Mouse (Mus musculus) retina, adult 2 months (tissue): ENCODE measurements at regions not wholly inside any gene's neighbourhood (a gene's known extent, or its start where the extent isn't known, plus 50 kb on each side); places are given as distances from the start of the nearest gene placed in this dataset.
A peak's percentile ranks its signal among the peaks of the same experiment; 100 is the strongest.

ENCODE experiments used
- DNase-seq: peaks from one replicate; pipeline ENCODE4 v3.0.0-alpha.2; 2012; ENCODE audit warnings: low read depth, low spot score

DNA sequence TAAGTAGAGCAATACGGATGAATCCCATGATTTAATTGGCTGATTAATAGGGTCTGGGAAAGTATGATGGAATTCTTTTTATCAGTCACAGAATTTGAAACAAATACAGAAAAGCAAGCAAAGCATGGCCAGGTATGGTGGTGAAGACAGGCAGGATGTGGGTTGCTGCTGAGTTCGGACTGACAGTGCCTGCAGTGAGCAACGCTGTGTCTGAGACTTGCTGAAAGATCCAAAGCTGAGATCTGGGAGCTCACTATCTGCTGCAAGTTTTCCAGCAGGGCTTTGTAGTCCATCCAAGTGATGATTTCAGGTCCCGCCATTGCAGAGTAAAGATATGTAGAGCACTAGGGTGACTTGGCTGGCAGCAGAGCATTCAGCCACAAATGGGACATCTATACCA is 189.3 kb upstream of the Ahr start:
- DNase-seq: no peak

DNA sequence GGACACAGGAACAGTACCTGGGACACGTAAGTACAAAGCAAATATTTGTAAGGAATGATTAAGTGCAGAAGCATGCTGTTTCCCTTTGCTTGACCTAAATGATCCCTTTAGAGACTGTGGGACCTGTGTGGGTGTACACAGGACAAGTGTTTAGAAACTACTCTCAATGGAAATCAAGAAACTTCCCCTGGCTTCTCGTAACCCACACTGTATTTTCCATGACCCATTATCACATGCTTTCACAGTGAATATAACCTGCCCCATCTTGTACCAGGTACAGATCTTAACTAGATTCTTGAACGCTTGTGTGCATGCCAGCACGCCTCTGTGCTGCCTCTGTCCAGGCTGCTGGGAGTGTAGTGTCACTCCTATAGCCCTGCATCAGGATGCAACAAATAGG is 177.8 kb upstream of the Ahr start:
- DNase-seq: no peak

DNA sequence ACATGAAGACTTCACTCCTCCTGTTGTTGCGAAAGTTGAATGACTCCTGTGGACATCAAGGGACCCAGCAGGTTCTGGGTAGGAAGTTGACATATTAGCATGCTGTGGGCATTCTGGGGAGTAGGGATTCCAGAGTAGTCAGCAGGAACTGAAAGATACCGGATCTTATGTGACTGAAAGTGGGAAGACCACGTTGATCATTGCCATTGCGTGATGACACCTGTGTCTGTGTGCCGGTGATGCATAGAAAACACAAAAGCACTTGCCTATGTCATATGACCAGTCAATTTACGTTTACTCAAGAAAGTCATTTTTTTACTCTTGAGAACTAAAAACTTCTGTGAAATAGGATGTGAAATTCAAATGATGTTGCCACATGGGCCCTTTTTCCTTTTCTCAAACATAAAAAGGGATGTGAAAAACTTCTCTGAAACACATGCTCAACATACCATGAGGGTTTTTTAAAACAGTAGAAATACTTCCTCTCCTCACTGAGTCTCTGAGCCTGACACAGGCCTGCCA is 176.8 kb upstream of the Ahr start:
- no peak for DNase-seq

DNA sequence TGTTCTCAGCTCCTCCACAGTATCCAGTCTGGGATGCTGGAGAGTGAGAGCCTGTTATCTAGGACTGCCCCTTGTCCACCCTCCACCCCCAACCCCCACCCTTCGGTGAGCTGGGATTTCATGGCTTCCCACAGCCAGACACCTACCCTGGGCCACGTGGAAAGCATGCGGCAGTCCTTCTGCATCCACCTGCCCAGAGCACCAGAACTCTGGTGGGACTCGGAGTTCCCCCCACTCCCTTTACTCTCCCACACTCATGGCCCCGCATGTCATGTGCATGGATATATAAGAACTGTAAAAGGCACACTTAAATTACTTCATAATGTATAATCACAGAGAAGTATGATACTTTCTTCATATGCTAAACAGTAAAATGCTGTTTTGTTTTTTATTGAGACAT is 175.5 kb upstream of the Ahr start:
- no peak for DNase-seq

DNA sequence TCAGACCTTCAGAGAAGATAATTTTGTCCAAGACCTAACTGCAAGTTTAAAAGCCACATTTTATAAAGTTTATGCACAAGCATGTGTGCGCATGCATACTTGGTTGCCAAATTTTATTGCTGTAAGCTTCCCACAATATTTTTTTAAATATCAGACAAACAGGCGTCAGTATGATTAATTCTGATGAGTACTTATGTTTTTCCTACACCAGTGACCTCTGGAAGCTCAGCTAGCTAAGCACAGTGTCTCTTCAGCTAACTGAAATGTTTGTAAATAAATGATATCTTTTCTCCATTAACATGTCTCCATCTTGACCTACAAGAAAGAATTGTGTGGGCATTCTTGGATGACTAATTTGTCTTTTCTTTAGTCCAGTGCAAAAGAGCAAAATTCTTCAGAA is 168.6 kb upstream of the Ahr start:
- no peak for DNase-seq

DNA sequence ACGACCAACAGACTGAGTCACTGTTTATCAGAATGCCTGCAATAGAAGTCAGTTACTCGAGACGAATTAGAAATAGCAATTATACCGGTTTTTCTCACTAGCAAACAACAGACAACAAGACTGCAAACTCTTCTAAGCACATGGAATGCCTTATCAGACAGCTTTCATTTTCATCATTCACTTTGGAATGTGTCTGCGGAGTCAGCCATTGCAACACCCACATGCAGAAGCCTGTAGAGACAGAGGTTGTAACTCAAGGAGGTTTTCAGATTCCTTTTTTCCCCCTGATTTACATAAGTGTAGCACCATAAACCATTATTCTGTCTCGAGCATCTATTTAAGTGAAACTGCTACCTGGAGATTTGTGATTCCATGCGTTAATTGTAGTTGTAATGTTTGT is 167.8 kb upstream of the Ahr start:
- DNase-seq: no peak

DNA sequence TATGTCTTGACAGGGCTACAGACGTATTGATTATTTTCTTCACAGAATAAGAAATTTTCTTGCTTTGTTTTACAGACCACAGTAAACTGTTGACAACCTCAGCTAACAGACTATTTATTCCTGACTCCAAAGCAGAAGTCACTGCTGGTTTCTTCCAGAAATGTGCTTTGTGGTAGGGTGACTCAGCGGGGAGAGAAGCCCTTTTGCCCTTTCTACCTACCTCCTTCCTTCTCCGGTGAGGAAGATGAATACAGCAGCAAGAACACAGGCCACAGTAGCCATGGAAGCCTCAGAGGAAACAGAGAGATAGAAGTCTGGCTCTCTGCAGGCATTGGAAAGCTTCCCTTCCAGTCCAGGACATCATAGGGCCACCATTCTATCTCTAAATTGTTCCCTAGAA is 159.4 kb upstream of the Ahr start:
- DNase-seq: no peak

DNA sequence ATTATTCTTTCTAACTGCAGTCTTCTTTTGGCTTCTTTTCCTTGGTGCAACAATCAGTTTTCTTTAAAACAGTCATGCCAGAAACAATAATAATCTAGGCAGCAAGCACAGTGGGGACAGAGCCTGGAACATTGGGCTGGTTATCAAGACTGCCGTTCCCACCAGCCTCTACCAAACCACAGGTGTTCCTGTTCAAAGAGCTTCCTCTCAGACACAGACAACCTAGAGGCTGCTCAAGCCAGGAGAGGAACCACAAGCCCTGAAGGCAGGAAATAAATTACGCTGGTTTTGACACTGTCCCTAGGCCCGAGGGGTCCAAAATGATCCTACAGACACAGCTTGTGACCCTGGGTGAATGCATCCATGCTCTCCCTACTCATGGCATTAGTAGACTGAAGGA is 156.1 kb upstream of the Ahr start:
- no peak for DNase-seq

DNA sequence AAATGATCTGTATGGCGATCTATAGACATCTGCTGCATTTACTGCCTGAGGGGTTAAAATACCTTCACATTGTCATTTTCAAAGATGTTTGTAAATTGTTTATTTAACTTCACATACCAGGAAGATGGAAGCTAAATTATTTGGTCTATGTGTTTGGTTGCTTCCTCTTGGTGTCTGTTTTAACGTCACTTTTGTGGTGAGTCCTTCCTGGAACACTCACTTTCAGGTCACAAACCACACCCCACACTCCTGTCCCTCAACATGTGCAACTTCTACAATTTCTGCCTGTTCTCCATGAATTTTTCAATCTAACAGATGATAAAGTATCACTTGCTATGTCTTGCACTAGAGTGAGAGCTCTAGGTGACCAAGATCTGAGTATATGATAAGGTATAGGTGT is 151.4 kb upstream of the Ahr start:
- no peak for DNase-seq

DNA sequence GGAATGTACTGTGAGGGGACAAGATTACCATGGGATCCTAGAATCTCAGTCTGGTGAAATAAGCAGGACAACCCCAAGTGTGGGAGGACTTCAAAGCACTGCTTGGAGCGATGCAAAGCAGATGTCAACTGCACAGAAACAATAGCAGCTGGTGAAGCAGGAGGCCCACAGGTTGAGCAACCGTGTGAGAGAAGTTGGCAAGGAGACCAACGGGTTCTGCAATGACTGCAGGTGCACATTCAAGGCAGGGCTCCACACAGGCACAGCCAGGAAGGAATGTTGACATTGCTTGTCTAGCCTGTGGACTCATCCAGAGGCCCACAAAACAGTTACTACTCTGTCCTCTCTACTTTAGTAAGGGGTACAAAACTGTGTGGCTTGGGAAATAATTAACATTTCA is 150.4 kb upstream of the Ahr start:
- no peak for DNase-seq

DNA sequence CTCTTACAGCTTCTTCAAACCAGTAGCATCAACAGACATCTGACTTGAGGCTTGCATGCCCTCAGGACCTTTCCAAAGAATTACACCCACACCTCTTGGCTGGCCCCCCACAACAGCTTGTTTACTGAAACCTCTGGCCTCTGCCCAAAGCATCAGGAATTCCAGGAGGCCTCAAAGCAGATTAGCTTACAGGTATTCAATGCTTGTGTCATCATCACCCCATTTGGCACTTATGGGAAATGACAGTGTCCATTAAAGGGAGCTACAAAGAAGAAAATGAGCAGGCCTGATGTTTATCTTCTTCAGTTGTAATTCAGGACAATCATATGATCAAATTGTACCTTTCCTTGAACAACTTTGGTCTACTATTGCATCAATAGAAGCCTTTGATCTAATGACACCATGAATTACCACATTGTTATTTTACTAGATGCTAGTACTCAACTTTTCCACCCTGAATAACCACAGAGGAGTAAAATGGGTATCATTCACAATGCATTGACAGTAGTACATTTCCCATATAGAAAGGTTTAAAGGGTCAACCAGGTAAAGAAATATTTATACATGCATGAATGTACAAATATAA is 147.1 kb upstream of the Ahr start:
- no peak for DNase-seq

DNA sequence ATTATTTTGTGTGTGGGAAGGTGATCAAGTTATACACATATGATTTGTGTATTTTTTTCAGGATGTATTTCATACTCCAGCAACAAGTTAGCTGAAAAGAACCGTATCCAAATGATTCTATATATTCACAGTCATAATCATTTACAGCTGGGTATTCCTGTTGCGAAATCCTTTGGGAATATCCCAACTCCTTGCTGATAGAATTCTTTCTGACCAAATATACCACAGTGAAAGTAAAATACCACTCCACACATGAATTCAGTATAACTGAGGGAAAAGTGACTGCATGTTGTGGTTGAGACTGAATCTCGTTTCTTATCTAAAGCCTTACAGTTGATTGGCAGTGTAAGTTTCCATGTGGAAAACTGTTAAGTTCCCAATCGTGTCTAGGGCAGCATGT is 145.1 kb upstream of the Ahr start:
- no peak for DNase-seq

DNA sequence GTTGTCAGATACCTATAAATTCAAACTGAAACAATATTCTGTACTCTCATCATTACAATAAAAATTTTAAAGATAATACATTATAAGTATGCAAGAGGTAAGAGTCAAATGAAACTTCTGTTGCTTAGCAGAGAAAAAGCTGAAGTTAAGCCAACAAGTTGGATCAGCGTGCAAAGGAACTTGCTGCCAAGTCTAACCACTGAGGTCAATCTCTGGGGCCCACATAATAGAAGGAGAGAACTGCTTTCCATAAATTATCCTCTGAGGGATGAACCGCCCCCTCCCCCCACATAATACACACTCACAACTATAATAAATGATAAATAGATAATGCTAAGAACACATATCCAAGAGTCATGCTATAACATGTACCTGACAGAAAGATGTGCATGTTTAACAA is 144.2 kb upstream of the Ahr start:
- no peak for DNase-seq

DNA sequence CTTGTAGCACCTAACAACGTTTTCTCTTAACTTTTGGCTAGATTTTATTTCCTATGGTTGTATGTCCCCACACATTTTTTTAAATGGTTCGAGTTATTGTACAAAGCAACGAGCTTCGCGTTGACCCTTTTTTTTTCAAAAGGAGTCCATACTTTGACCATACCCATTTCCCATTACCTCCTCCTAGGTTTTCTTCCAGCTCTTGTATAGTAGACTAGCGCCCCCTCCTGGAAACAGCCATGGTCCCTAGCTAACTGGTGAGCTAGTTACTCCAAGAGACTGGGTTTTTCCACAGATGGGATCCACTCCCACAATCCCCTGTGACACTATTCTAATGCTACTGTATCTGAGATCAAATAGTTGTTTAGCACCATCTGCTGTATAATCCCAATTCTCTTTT is 139.6 kb upstream of the Ahr start:
- DNase-seq: peak; percentile 15

DNA sequence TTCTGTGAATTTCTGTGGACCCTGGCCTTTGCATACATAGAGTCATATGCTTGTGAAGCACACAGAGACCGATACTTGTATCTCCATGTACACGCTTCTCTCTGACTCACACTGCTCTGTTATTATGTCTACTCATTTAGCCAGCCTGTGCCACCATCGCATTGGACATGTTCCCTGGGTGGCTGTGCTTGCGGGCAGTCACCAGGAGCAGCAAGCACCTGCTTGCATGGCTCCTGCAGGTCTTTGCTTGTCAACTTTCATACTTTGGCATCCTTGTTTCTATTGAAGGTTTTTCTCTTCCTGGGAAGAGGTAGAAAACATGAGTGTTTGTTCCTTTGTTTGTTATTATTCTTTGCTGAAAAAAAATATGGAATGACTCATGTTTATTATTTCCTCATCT is 136.1 kb upstream of the Ahr start:
- no peak for DNase-seq

DNA sequence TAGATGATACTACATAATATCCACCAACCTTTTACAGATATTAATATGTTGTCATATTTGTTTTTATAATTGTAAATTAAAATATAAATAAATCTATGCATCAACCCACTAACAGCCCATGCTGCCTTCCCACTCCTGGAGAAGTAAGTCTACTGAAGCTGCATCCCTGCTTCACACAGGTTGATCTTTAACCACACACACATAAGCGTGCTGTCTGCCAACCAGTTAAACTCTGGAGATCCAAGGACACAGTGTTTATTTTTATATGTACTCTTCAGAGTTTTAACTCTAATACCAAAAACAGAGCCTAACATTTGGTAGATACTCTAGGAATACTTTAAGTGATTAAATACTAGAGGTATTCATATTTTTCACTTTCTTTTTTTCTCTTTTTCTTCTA is 133.9 kb upstream of the Ahr start:
- no peak for DNase-seq

DNA sequence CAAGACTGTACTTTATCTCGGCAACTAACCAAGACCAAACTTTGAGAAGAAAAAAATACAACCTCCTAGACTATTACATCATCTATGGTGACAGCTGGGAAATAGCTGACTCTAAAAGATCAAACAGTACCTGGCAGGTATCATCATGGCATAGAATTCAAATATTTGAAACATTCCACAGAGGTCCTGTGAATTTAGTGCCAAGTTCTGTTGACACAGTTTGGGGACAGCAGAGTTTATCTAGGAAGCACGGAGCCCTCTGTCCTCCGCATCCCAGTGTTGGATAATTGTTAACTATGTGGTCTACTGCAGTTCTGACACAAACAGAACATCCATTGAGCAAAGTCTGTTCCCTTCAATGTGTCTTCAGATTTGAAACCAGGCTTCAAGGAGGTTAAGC is 132.9 kb upstream of the Ahr start:
- DNase-seq: no peak

DNA sequence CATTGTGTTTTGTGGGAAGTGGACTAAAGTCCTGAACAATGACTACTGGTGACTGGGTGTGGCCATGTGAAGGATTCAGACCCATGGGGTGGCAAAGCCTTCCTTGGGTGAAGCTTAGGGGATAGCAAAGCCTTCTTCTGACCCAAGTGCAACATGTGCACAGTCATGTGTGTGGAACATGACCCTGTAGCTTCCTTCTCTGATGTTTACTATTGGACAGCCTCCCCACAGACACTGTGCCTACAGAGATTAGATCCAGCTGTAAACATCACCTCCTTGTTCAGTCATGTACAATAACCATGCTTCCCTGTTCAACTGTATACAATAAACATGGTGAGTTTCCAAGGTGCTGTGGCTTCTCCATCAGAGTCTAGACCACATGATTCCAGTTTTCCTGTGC is 132.4 kb upstream of the Ahr start:
- no peak for DNase-seq

DNA sequence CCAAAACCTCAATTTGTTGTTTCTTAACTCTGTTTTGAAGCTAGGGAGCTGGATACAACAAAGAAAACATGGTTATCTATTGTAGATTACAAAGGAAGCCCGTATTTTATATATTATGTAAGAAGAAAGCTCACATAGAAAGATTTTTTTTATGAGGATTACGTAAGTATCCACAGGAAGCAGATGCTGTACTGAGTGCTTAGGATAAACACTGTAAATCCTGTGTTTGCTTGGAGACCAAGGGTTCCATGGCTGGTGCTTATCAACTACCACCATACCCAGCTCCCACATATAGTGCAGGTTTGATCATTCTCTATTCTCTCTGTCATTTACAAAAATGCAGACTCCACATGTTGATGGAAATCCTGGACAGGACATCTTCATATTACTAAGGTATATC is 131.2 kb upstream of the Ahr start:
- DNase-seq: no peak

DNA sequence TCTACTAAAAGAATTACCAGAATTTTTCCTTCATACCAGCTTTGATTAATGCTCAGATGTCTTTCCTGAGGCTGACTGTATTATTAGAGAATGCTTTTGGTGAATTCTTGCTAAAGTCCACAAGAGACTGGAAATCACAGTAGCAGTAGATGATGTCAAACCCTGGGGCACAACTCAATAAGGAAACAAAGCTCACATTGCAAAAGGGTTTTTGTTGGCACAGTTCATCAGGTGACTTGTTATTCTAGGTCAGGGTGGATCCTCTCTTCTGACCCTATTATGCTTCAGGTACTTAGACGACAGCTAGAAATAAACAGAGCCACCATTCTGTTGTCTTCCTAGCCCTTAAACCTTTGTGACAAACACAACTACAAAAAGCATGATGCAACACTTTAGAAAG is 128.2 kb upstream of the Ahr start:
- no peak for DNase-seq

DNA sequence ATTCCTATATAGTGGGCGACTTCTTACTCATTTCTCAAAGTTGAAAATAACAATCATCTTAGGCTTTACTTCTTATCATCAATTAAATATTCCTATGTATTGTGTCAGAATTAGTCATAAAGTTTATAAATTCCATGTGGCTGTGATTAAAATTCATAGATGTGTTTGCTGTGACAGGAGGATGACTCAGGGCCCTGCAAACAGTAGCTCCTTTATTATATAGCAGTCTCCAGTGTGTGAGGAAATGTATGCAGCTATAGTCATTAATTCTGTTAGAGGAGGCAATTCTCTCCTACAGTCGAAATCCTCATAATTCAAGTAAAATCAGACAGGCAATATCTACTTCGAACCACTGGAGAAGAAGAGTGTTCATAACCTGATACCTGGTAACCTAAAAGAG is 121.7 kb upstream of the Ahr start:
- no peak for DNase-seq

DNA sequence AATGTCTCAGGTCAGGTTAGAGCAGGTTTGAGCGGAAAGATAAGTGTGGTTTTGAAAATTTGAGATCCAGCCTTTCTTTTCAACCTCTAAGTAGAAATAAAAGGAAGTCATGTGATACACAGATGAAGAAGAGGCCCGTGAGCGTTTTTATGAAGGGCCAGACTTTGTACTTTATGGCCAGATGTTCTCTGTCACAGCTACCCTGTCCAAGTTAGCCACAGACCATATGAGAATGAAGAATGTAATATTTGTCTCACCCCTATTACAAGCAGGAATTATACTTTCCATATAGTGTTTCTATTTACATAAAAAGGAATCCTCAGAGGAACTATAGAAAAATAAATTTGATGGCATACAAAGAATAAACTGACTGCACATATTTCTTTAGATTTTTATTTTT is 114.9 kb upstream of the Ahr start:
- DNase-seq: no peak

DNA sequence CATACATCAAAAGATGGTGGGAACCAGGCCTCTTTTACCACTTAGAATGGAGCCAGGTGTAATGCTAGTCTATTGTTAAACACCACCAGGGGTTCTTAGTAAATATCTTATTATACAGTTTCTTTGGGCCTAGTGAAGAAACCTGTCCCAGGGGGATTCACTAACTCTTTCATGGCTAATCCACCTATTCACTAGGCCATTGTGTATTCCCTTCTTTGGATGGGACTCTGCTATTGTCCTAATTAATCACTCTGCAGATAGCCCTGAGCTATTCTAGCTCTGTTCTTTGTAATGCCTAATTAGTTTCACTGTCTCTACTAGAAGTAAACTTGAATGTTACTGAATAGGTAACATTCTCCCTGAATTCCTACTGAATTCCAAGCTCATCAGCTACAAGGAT is 107.6 kb upstream of the Ahr start:
- DNase-seq: no peak

DNA sequence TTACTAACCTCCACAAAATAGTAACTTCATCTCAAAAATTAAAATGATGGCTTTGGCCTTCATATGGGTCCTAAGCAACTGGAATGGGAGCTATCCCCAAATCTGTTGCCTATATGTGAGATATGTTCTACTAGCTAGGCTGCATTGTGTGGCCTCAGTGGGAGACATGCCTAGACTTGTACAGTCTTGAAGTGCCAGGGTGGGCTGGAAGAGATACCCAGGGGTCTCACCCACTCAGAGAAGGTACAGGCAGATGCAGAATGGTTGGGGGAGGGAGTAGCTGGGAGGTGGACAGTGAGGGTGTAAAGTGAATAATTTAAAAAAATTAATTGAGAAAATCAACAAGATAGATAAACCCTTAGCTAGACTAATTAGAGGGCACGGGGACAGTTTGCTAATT is 106.9 kb upstream of the Ahr start:
- no peak for DNase-seq
